Mouse (Mus musculus) CD4-positive helper T cell, adult 2 months (primary cell): ENCODE results near the gene Lrmda.

Source experiments
- DNase-seq: peaks from one replicate; pipeline ENCODE4 v3.0.0-alpha.2; 2012; ENCODE audit warnings: low read depth, missing footprints, low spot score

Gene Lrmda

DNA sequence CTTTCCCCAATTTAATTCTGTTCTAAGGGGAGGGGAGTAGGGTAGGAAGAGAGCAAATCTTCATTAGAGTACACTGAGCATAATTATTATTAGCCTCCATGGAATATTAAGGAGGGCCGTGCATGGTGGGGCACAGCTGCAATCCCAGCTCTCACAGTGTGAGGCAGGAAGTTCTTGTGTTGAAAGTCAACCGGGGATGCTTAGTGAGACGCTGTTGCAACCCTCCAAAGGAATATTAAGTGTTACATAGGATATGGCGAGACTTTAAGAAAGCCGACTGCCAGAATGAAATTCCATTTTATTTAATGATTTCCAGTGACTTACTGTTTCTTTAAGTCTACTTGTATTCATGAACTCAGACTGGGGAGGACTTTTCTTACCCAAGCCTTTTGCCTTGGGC, 23.9 kb downstream of the Lrmda start:
- DNase-seq = no peak

DNA sequence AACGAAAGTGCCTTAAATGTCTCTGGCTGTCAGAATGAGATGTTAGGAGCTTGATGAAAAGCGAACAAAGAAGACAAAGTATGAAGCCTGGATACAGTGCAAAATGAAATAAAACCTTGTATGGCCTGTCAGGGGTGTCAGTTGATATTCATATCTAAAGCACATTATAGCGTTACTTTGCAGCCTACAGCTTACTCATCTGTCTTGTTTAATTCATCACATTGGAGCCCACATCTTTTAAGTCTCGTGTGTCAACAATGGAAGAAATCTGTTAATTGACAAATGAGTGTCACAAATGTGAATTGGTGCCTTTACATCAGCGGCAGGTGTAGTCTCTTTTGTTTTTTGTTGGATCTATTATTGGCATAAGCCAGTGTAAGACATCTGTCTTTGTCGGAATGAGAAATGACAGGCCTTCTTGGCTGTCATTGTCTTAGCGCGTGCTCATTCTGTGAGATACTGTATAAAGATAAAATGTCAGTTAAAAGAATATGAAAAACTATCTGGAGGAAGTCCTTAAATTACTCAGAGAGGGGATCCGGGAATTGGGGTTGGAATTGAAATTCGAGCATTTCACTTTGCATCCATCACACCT, 26.8 kb downstream of the Lrmda start:
- no peak for DNase-seq

DNA sequence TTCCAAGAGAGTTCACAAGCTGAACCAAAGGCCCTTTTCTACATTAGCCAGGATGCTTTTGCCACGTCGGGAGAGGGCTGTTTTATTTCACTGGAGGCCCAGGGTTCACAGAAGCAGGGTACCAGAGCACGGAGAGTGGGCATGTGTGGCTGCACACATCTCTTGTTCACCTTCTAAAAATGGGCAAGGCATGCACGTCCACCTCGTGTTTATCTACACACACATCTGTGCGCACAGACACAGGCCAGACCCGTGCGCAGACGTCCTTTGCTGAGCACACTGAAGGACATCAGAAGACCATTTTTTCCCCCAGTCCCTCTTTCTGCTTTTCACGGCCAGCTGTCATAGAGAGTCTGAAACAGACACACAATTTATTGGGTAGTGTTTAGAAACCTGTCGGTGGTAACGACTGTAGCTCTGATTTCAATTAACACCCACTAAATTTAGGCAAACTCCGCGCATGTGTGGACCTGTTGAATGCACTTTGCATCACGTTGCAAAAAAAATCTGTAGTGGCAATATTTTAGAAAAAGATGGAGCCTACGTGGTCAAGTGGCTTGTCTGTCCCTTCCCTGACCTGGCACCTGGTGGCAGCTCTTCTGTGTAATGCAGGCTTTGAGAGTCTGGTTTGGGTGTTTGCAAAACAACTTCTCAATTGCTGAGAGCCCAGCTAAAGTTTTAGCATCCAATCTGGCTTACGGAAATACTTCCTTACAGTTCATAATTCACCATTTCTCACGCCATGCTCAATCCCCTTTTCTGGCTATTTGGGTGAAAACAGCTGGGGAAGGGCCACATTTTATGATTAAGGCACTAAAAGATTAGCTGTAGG, 28.8 kb downstream of the Lrmda start:
- no peak for DNase-seq

DNA sequence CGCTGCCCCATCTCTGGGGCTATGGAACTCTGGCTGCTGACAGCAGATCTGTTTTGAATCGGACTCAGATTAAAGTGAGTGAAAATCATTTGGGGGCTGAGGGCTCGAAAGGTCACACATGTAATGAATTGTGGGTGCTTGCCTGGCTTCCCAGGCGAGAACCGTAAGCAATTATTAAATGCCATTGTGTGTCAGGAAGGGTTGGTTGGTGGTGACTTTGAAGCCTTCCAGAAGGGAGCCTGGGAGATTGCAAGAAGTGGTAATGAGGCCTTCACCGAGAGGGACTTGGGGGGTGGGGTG, 29.3 kb downstream of the Lrmda start:
- DNase-seq = no peak

DNA sequence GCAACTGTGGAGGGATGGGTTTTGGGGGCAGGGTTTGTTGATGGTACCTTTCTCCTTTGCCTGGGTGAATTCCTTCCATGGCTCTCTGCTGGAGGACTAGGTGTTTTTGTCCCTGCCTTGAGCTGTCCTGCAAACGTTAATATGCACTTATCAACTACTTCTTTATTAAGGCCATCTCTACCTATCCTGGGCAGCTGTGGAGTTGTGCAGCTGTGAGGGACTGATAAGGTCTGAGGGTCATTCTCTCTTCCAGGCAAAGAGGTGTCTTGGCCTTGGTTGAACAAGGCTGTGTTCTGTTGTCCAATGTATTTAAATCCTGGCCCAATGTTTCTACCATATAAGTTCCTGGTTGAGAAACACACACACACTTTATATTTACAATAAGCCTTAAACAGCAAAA, 29.8 kb downstream of the Lrmda start:
- no peak for DNase-seq

DNA sequence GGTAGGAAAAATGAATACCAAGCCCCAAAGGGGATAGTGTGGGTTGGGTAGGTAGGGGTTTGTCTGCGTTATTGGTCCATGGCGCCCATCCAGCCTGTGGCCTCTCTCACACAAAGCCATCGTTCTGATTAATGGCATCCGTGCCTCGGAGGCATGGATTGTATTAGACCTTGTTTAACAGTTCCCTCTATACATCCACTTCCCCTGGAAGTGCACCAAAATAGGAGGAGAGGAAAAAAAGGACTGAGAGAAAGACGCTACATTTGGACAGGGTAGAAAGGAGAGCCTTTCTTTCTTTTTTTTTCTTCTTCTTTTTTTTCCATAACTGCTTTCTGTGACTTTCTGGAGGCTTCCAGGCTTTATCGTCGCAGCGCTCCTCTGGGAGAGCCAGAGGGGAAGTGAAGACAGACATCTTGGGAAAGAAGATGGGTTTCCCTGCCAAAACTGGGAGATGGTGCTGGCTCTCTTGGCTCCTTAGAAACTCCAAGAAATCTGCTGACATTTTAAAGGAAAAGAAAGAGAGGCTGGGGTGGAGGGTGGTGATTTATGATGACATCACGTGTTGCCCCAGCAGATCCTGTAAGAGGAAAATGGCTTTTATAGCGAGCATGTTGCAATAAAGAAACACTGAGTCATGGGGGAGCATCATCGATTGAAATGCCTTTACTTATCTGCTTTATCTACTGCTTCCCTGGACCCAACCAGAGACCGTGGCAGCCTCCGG, 32.6 kb downstream of the Lrmda start:
- DNase-seq = no peak

DNA sequence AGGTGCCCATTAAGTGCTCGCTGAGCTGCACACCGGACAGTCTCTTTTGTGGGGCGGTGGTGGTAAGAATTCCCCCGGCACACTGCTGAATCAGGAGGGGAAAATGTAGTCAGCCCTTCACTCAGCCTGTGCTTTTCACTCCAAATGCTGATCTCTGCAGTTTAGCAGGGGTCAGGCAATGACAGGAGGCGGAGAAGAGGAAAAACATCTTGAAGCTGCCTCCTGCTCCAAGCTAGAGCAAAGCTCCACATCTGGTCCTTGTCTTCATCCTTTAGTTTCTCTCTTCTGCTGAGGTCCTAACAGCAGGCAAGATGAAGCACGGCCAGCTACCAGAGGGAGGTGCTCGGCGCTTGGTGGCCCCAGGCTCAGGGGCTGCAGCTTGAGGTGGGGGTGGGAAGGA, 36.1 kb downstream of the Lrmda start:
- DNase-seq = no peak

DNA sequence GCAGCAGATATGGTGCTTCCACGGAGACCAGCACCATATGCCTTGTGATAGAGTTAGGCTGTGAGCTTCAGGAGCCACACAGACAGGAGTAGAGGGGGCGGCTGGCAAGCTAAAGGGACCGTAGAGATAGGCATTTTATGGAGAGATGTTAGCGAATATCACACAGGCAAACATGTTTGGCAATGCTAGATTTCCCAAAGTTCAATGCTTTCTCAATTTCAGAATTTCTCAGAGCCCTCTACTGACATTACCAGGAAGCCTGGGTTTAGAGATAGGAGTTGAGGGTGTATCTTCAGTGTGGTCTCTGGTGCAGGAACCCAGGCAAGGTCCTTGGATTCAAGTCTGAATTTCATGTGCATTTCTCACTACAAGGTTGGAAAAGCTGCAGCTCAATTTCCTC, 36.7 kb downstream of the Lrmda start:
- no peak for DNase-seq

DNA sequence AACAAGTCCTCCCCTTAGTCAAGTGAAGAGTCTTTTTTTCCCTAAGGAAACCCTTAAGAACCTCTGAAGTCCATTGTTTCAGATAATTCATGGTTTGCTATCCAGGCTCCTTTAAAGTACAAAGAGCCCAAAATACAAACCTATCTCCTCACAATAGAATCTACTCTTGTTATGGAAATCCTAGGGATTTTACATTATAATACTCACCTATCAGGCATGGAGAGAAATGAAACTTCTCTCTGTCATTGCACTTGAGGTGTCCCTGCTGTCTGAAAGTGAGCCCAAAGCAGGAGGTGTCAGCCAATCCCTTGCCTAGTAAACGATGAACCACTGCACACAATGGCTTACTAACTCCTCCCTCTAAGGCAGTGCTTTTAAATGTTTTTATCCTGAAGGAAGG, 39.2 kb downstream of the Lrmda start:
- DNase-seq = no peak

DNA sequence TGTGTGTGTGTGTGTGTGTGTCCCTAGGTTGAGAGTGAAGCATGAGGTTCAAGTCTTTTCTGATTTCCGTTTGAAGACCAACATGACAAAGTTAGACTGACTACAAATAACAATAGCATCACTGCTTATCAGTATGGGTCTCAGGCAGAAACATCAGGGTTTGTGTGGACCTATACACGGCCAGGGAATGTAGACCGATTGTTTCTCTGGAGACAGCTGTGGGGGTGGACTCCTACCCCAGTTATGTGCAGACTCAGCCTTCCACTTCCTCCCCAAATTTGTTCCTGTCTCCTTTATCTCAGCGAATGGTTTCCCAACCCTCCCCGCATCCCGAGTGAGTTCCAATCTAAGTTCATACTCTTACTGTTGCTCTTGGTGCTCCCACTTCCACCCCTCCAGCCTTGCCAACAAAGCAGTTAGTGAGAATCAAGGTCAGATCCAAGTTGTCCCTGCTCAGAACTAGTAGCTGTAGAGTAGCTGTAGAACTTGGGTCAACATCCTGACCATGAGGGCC, 39.9 kb downstream of the Lrmda start:
- no peak for DNase-seq

DNA sequence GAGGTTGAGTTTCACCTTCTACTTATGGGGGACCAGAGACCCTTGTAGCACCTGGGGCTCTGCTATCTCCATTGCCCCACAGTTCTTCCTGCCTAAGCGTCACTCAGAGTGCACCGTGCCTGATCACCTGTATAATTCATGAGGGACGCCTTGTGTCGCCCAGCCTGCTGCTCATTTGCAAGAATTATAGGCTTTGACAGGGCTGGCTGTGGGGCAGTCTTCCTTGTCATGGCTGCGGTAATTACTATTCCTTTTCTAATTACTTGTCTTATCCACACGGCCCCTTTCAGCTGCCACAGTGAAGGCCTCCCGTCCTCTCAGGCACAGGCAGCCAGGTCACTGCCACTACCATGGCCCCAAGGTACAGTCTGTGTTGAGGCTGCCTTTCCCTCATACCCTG, 41.3 kb downstream of the Lrmda start:
- no peak for DNase-seq

DNA sequence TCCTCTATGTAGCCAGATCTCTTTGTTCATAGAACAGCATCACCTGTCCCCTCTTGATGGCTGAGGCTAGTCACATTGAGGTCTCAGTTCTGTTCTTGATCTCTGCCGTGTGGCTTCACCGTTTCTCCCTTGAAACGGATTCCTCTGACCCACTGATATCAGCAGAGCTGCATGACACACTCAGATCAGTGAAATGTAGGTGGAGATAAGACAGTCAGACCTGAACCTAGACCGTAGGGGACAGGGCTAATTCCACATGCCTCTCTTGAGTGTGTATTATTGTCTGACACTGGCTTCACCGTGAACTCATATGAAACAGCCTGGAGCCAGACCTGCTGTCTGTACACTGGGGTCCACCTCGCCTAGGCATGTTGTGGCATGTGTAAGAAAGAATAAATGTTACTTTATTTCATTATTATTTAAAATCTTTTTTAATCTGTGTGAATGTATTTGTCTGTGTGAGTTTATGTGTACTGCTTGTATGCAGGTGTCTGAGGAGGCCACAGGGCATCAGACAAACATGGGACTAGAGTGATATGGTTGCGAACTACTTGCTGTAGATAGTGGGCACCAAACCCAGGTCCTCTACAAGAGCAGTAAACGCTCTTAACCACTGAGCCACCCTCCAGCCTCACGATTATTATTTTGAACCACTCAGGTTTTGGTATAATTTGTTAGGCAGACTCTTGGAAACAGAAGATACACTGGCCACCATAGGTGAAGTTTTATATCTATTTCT, 42.8 kb downstream of the Lrmda start:
- no peak for DNase-seq

DNA sequence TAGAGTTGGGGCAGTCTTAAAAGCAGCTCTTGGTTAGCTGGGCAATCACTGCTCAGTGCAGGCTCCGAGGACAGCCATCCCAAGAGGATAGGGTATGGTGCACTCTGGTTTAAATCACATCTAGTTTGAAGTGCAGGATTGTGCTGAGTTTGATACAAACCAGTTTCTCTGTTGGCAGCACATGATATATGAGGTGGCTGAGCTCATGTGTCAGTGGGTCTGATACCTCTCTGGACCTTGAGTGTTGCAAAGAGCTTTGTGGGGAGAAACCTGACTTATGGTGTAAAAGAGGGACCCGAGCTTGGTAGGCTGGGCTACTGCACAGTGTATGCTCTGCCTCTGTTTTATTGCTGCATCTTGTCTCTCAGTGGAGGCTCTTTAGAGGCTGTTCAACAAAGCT, 49.7 kb downstream of the Lrmda start:
- DNase-seq = no peak

DNA sequence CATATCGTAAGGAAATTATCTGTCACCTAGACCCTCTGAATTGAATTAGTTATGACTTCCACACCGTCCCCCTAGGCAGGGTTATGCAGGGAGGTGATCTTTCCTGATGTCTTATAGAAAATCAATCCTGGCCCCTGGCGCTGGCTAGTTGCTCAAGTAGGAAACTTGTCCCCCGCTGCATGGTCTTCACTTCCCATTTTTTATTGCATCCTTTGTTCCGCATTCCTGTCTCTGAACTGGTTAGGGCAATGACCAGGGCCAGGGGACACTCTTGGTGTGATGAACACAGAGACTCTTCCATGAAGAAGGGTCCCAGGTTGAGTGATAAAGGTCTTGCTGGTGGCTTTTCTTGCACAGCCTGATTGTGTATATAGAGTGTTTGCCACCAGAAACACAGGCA, 53.9 kb downstream of the Lrmda start:
- DNase-seq = no peak

DNA sequence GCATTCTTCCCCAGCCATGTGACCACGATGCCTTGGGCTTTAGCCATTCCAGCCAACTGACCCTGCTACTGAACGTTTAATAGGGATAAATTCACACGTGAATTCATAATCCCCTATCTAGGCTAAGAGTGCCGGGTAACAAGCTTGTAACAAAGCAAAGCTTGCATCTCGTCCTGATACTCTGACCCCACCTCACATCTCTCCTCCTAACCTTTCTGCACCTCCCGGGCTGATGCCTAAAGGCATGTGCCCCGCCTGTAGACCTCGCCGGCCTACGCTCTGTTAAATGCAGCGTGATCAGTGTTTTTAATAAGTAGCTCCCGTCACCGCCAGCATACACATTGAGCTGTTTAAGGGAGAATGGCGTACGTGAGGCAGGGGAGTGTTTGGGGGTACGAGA, 54.7 kb downstream of the Lrmda start:
- DNase-seq = no peak

DNA sequence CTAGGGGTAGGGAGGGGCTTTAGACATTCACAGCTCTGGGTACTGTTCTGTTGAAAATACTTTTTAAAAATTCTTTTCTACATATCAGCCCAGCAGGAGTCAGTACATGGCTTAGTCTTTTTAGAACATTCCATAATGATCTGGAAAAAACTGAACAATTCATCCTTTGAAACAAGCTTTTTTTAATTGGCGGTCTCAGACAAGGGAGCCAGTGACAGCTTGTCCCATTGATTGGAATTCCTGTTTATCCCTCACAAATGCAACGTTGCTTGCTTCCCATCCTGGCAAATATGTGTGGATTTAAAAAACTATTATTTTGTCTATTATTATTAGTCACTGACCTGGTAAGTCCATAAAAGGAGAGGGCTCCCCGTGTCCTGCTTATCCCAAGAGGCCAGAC, 64.4 kb downstream of the Lrmda start:
- DNase-seq = no peak

DNA sequence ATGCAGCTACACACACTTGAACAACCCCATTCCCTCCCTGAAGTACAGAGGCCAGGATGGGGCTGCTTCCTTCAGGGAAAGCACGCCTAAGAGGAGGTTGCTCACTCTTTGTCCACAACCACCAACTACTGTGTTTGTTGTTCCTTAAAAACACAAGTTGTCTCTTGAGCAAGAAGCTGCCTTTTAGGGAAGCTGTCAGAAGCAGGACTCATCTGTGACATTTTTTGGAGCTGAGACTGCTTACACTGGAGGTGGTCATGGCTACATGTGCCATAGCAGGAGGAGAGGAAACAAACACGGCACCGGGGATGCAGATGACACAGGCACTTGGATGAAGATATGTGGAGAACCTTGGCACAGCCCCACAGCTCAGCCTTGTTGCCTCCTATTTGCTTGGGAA, 65.9 kb downstream of the Lrmda start:
- DNase-seq = no peak

DNA sequence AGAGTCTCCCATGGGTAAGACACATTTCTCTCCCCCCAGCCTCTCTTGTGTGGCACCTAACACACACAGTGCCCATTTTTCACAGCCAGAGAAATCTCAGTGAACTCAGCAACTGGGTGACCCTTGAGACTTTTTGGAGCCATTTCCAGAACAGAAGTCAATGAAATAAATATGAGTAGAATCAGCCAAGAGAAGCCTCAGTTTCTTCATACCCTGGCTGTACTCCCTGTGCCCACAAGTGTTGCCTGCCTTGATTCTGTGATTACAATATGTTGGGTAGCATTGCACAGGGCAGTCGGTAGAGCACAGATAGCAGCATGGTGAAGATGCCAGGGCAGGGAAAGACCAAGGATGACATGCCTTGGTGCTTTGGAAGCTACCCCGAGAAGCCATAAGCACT, 69.1 kb downstream of the Lrmda start:
- DNase-seq = no peak

DNA sequence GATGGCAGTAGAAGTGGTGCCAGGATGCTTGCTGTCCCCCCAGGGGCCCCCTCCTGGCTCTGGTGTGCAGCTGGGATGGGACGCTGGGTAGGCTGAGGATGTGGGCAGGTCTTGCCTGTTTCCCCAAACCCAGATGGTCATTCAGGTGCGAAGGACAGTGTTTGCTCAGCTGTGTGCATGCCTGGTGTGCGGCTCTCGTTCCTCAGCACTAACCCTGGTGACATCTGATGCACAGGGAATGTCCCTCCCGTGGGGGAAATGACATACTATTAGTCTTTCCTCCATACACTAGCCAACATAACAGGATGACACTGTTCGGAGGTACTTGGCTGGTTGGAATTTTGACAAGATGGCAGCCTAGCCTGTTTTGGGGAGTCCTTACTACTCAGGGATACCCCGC, 69.8 kb downstream of the Lrmda start:
- no peak for DNase-seq

DNA sequence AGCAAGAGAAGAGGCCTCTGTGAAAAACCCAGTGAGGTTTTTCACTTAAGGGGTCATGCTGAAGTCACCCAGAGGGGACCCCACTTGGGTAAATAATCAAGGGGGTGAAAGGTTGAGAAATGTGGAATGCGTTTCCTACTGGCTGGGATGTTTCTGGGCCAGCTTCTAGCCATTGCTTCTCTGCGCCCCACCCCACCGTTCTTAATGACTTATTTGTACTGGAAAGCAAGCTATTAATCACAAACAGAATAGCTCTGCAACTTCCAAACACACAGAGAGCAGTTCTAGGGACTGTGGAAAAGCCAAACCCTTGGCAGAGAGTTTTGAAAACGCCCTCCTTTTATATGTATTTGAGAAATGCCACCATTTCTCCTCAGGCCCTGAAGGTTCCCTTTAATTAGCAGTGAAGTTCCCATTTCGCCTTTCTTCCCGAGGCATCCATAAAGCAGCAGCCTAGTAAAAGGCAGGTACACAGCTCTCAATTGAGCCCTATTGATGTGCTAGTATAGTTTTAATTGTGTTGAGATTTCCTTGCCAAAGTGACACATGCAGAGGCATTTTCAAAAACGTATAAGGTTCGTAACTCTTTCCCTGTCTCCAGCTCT, 70.5 kb downstream of the Lrmda start:
- no peak for DNase-seq

DNA sequence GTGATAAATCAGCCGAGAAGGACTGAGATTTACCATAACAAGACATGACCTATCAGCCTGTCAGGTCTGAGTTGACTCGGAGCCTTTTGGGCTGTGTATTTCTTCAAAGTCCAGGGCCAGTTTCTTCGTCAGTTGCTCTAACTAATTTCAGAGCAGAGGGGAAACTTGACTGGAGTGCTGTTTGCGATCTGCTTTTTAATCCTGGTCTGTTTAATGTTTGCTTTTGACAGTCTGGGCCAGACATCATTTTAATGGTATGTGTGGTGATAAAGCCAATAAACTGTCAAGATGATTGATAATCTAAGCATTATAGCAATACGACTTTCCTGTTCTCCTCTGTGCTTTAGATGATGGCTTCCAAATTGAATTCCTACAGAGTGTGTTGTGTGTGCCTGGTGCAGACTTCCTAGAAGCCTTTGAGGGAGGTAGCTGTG, 71.3 kb downstream of the Lrmda start:
- no peak for DNase-seq

DNA sequence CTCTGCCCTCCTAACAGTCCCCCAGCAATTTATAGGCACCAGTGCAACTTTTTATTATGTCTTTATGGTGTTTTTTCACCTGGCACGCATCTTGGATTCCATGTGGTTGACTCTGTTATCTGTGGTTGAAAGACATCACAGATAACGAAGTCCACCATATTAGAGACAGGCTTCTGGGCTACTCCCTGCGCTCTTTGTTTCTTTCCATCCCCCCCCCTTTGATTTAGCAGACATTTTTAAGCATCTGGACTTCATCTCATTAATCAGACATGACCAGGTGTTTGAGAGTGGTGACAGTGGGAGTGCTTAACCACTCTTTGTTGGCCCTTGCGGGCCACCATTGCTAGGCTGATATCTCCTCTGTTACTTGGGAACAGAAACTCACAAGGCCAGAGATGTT, 71.8 kb downstream of the Lrmda start:
- DNase-seq = no peak
